Mouse (Mus musculus) testis, adult 2 months (tissue): ENCODE measurements around the gene Crtac1.

ENCODE experiments used
- CTCF ChIP-seq: fragments of 200-500 bp; IDR thresholded peaks from 2 replicates; pipeline ENCODE4 v1.5.1; 2012; ENCODE audit warnings: low read depth, mild to moderate bottlenecking, inconsistent platforms, low read length, moderate library complexity; ENCODE audit not compliant: control insufficient read depth, insufficient read depth, insufficient replicate concordance
- POLR2A ChIP-seq: fragments of 200-500 bp; IDR thresholded peaks from 2 replicates; pipeline ENCODE4 v1.6.1; 2012; ENCODE audit warnings: low read depth, mild to moderate bottlenecking, inconsistent platforms, low read length, moderate library complexity; ENCODE audit not compliant: control insufficient read depth

- TF ChIP-seq CTCF (no peak), POLR2A (no peak)
Measured at GRCm38 (mm10) chr19:42389574-42389973, 42.0 kb downstream of the Crtac1 start.
